Mouse (Mus musculus) liver, embryonic 12.5 days (tissue): ENCODE measurements around the gene Ssx2ip. TPM values are rescaled to one million over a fixed set of nuclear protein-coding genes. Genes with fewer than 3 reads are reported as not detected.

Experiments
- ATAC-seq: fragments of 200-750 bp; cut with Nextera tagmentation; 2 replicates; pipeline ENCODE4 v1.8.0; 2017; ENCODE audit warnings: moderate number of reproducible peaks, mild to moderate bottlenecking, moderate library complexity
- H3K27ac ChIP-seq: fragments of 300-500 bp; sonication (generic); 2 replicates; pipeline ENCODE4 v1.5.1; 2016; ENCODE audit warnings: mild to moderate bottlenecking
- H3K27me3 ChIP-seq: fragments of 300-500 bp; sonication (generic); replicated peaks from 2 replicates; pipeline ENCODE4 v1.6.1; 2016; ENCODE audit warnings: mild to moderate bottlenecking, moderate library complexity
- H3K36me3 ChIP-seq: fragments of 300-500 bp; sonication (generic); 2 replicates; pipeline ENCODE4 v1.6.1; 2016; ENCODE audit warnings: mild to moderate bottlenecking, moderate library complexity
- H3K4me1 ChIP-seq: fragments of 300-500 bp; sonication (generic); 2 replicates; pipeline ENCODE4 v1.6.1; 2016
- H3K4me2 ChIP-seq: fragments of 300-500 bp; sonication (generic); 2 replicates; pipeline ENCODE4 v1.6.1; 2016; ENCODE audit warnings: mild to moderate bottlenecking, moderate library complexity
- H3K4me3 ChIP-seq: fragments of 300-500 bp; sonication (generic); 2 replicates; pipeline ENCODE4 v1.5.1; 2016; ENCODE audit warnings: mild to moderate bottlenecking, moderate library complexity
- H3K9ac ChIP-seq: fragments of 300-500 bp; sonication (generic); 2 replicates; pipeline ENCODE4 v1.6.1; 2016; ENCODE audit warnings: mild to moderate bottlenecking, moderate library complexity
- H3K9me3 ChIP-seq: fragments of 300-500 bp; sonication (generic); replicated peaks from 2 replicates; pipeline ENCODE4 v1.6.1; 2016; ENCODE audit warnings: mild to moderate bottlenecking, moderate library complexity
- WGBS: fragments of 180-500 bp; shearing (Covaris S2); methylation state at CpG from one replicate; pipeline ENCODE4 v1.1.7; 2016; ENCODE audit not compliant: insufficient replicate concordance; 5-methylcytosine and 5-hydroxymethylcytosine counted together
- polyA plus RNA-seq: library from polyadenylated mRNA; unstranded; fragments of >200 nt; fragmentation: Nextera tagmentation; extraction: Ambion mirVana; gene quantifications from 2 replicates; pipeline ENCODE4 v1.2.1, GENCODE M21; 2016

The Ssx2ip gene
- 157 TPM in 2 replicates for polyA plus RNA-seq

DNA sequence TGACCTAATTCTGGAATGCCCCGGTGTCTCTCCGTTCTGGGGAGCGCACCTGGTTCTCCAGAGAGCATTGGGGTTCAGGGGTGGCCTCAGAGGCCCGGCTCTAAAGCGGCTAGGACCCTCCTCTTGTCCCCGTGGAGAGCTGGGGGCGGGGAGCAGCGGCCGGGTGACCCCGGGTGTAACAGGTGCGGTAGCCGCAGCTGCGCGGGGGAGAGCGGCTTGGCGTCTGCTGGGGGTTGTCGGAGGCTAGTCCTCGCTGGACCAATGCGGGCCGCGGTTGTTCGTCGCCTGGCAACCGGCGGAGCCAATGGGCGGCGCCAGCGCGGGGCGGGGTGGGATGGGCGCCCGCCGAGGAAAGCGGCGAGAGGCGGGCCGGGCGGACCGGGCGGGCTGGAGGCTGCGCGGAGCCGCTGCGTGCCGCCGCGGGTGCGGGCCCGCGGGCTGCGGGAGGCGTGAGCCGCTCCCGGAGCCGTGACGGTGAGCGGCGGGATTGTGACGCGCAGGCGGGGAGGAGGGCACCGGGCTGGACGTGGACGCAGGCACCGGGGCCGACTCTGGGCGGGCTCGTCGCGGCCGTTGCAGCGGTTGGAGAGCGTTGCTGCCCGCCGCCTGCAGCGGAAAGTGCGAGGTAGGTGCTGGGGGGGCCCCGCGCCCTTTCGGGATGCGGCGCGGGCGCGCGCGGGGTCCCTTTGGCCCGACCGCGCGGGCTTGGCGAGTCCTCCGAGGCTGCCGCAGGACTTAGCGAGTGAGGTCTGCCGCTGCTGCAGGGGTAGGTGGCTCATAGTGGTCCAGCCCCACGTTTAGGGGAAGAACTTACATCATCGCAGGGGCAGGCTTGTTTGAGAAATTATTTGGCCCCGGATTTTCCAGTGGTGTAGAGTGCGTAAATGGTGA, at the start of gene Ssx2ip:
TSS of gene Ssx2ip (plus strand) at position 332 of the 891 bp plus-strand sequence.
- no peaks in the 10 kb centered on the region for H3K27me3 ChIP-seq
- peak; percentile 91 for ATAC-seq
- under 1% methylated on average over 95 of the region's 100 CpGs for WGBS
- H3K27ac ChIP-seq, result peak within 1 kb of the TSS; percentile 97
- H3K4me1 ChIP-seq, result peaks cover 49% of the 10 kb centered on the region
- H3K4me2 ChIP-seq, result peak within 1 kb of the TSS; percentile 88
- H3K9ac ChIP-seq, result peak within 1 kb of the TSS; percentile 99
- H3K36me3 ChIP-seq, result peaks cover 36% of the 10 kb centered on the region
- peak within 1 kb of the TSS; percentile 94 for H3K4me3 ChIP-seq
- no peaks in the 10 kb centered on the region for H3K9me3 ChIP-seq

DNA sequence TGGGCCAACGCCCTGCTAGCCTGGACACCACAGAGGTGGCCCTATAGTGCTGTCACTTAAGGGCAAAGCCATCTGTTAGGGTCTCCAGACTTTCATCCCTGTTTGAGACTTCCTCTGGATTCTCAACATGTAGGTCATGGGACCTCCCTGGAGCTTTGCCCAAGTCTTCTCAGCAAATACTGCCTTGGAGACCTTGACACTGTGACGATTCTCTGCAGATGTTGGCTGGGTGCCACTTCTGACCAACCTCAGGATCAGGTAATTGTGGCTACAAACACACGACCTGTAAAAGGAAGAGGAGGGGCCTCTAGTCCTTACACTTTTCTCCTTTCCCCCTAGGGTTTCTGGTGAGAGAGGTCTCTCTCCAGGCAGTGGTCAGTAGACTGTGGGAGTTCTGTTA, 49.3 kb upstream of the Ssx2ip start:
- Histone ChIP-seq H3K4me1 (no peaks in the 10 kb centered on the region), H3K9ac (no peak overlapping the region), H3K4me3 (no peak overlapping the region), H3K9me3 (no peaks in the 10 kb centered on the region), H3K4me2 (no peak overlapping the region), H3K27me3 (no peaks in the 10 kb centered on the region), H3K27ac (no peak overlapping the region), H3K36me3 (no peaks in the 10 kb centered on the region)
- no peak for ATAC-seq
- WGBS, result 70% methylated on average over 3 of the region's 3 CpGs

DNA sequence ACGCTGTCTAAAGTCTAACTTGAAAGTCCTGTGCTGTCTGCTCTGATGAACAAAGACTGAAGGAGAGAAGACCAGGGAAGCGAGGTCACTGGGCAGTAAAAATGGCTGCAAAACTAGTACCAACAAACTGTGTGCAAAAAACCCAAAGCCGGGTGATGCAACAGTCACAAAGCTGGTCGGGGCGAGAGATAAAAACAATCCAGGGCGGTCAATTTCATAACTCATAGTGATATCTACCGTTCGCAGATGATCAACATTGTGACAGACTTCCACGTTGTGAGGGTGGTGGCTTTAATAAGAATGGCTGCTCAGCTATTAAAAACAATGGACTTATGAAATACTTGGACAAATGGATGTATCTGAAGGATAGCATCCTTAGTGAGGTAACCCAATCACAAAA, 39.0 kb upstream of the Ssx2ip start:
- Histone ChIP-seq H3K27me3 (no peaks in the 10 kb centered on the region), H3K9me3 (no peaks in the 10 kb centered on the region), H3K36me3 (no peaks in the 10 kb centered on the region), H3K9ac (no peak overlapping the region), H3K4me3 (no peak overlapping the region), H3K27ac (no peak overlapping the region), H3K4me1 (peaks cover 14% of the 10 kb centered on the region; the same call in 1 of the 2 replicates), H3K4me2 (no peak overlapping the region)
- 56% methylated on average over 9 of the region's 9 CpGs for WGBS
- no peak for ATAC-seq

DNA sequence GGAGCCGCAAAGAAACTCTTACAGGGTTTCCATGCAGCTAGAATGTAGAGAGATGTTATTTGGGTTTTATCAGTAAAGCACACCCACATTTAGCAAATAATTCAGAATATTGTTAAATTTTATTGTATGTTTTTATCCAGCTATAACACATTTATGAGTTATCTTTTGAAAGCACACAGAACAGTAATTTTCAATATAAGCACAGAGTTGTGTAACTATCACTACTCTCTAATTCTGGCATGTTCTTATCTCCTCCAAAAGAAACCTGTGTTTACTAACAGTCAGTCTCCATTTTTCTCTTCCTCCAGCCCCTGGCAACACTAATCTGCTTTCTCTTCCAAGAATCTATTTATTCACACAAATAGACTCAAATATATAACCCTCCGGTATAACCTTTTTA, 37.4 kb upstream of the Ssx2ip start:
- Histone ChIP-seq H3K4me2 (no peak overlapping the region), H3K9me3 (no peaks in the 10 kb centered on the region), H3K4me1 (peaks cover 14% of the 10 kb centered on the region; the same call in 1 of the 2 replicates), H3K9ac (no peak overlapping the region), H3K36me3 (no peaks in the 10 kb centered on the region), H3K27me3 (no peaks in the 10 kb centered on the region), H3K27ac (no peak overlapping the region), H3K4me3 (no peak overlapping the region)
- ATAC-seq, result no peak
- WGBS, result 86% methylated on average over 2 of the region's 2 CpGs

DNA sequence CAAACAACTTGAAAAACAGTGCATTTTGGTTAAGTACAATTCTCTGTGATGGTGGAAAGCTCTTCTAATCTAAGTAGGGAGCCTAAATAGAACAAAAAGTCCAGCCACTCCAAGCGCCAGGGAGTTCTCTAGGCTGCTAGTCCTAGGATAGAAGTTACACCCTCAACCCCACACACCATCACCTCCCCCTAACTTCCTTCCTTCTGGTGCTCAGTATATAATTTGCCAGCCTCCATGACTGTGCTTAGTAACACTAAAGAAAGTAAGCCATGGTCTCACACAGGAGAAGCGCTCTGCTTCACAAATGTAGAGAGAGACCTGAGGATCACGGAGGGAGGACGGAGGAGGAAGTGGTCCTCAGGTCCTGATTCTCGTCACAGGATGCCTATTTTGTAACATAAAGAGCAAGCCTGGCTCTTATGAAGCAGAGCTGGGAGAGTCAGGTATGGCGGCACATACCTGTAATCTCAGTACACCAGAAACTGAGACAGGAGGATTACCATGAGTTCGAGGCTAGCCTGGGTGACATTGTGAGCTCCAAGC, 33.8 kb upstream of the Ssx2ip start:
- no peak overlapping the region for H3K9ac ChIP-seq
- no peaks in the 10 kb centered on the region for H3K27me3 ChIP-seq
- 74% methylated on average over 7 of the region's 7 CpGs for WGBS
- no peak overlapping the region for H3K4me3 ChIP-seq
- peaks cover 17% of the 10 kb centered on the region for H3K4me1 ChIP-seq
- no peaks in the 10 kb centered on the region for H3K36me3 ChIP-seq
- no peak overlapping the region for H3K4me2 ChIP-seq
- no peak for ATAC-seq
- H3K9me3 ChIP-seq, result no peaks in the 10 kb centered on the region
- H3K27ac ChIP-seq, result no peak overlapping the region

DNA sequence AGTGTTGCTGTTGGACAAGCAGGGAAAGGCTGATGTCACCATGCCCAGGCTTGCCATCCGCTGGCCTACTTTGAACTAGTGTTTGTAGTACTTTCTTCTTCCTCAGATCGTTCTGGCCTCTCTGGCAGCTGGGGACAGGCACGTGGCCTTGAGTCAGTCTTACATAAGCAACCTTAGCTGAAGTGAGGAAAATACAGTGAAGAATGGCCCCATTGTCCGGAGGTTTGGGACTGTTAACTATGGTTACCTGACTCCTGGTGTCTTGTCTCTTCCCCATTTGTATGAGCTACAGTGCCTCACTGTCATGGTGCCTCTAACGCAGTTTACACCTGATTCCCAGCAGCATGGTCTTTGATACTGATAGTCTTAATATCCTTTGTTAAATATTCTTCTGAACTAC, 33.2 kb upstream of the Ssx2ip start:
- H3K9me3 ChIP-seq, result no peaks in the 10 kb centered on the region
- no peak overlapping the region for H3K4me2 ChIP-seq
- no peak for ATAC-seq
- 74% methylated on average over 5 of the region's 5 CpGs for WGBS
- H3K27me3 ChIP-seq, result no peaks in the 10 kb centered on the region
- H3K27ac ChIP-seq, result no peak overlapping the region
- H3K4me3 ChIP-seq, result no peak overlapping the region
- peaks cover 22% of the 10 kb centered on the region for H3K4me1 ChIP-seq
- no peaks in the 10 kb centered on the region for H3K36me3 ChIP-seq
- no peak overlapping the region for H3K9ac ChIP-seq

DNA sequence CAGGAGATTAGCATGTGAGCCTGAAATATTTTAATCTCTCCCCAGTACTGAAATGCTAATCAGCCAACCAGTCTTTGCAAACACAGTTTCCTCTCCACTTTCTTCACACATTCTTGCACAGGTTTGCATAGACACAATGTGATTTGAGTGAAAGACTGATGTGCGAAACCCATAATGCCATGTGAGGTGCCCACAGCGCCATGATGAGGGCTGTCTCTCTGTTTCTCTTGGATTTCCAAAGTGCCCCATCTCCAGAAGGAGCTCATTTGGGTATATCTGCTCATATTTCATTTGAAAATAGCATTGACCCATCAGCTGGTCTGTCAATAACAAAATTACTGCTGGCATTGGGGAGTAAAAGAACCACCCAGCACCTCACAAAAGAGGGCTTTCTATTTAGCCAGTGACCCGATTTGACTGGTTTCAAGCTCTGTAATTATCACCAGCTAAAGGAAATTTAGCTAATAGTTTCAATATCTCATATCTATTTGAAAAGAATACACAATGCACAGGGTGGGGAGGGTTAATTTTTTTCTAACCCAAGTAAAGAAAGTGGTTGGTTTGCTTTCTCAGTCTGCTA, 29.8 kb upstream of the Ssx2ip start:
- ATAC-seq, result no peak
- Histone ChIP-seq H3K4me1 (peaks cover 51% of the 10 kb centered on the region), H3K9ac (no peak overlapping the region), H3K36me3 (no peaks in the 10 kb centered on the region), H3K4me2 (no peak overlapping the region), H3K4me3 (no peak overlapping the region), H3K9me3 (no peaks in the 10 kb centered on the region), H3K27ac (peak overlapping the region; percentile 27; the same call in 1 of the 2 replicates), H3K27me3 (no peaks in the 10 kb centered on the region)
- WGBS, result 79% methylated on average over 3 of the region's 3 CpGs

DNA sequence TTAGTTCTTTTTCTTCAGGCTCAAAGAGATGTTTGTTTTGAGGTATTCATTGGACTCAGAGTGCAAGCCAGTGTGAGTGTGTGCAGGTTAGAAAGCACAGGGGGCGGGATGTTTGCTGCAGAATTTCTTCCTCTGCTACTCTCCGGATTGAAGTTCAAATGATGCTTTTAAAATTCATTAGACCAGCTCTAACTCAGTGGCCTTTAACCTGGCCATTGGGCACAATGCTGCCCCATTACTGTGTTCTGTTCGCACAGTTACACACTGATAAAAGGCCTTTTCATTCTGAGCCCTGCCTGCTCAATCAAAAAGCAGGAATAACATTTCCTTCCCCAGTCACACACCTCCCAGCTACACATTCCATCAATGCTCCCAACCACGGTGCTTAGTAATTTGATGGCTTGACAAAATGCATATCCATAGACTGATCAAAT, 29.2 kb upstream of the Ssx2ip start:
- no peak for ATAC-seq
- H3K27ac ChIP-seq, result peak overlapping the region; percentile 92; the same call in 1 of the 2 replicates
- no peak overlapping the region for H3K4me3 ChIP-seq
- H3K4me1 ChIP-seq, result peaks cover 56% of the 10 kb centered on the region
- no peaks in the 10 kb centered on the region for H3K36me3 ChIP-seq
- no peaks in the 10 kb centered on the region for H3K27me3 ChIP-seq
- no peak overlapping the region for H3K4me2 ChIP-seq
- H3K9me3 ChIP-seq, result no peaks in the 10 kb centered on the region
- no peak overlapping the region for H3K9ac ChIP-seq
- WGBS, result 78% methylated on average over 4 of the region's 4 CpGs

DNA sequence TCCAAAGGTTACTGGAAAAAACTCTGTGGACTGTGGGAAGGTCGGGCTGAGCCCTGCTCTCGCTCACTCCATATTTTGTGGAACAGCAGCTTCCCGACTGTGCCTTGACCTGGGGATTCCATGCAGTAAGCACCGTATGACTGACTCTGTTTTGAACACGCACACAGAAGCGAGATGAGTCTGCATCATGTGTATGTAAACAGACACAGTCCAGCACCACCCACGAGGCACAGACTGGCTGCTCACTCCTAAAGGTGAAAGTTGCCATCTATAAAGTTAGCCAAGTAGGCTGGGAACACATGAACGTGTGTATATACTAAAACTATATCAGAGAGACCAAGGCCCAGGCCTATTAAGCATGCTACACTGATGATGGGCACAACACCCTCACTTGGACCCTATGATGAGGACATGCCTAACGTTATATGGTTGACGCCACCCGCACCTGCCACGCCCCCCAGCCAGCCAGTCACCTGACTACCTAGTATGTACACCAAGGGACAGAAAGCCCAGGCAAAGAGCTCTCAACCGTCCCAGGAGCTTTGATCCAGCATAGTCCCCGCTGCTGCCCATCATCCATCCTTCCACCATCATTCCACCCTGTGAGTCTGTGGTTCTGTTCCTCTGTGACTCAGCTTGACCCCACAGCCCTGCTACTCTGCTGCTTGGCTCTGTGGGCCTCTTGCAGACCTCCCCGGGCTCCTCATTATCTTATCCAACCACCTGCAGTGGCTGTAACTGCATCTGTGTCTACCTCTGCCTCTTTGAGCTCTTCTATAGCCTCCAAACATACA, 27.9 kb upstream of the Ssx2ip start:
- peak; percentile 99 for ATAC-seq
- Histone ChIP-seq H3K9me3 (no peaks in the 10 kb centered on the region), H3K4me3 (peak overlapping the region; percentile 3; the same call in 1 of the 2 replicates), H3K36me3 (no peaks in the 10 kb centered on the region), H3K27me3 (no peaks in the 10 kb centered on the region), H3K4me2 (peak overlapping the region; percentile 63), H3K9ac (peak overlapping the region; percentile 54), H3K4me1 (peaks cover 69% of the 10 kb centered on the region), H3K27ac (peak overlapping the region; percentile 92)
- 66% methylated on average over 15 of the region's 15 CpGs for WGBS

DNA sequence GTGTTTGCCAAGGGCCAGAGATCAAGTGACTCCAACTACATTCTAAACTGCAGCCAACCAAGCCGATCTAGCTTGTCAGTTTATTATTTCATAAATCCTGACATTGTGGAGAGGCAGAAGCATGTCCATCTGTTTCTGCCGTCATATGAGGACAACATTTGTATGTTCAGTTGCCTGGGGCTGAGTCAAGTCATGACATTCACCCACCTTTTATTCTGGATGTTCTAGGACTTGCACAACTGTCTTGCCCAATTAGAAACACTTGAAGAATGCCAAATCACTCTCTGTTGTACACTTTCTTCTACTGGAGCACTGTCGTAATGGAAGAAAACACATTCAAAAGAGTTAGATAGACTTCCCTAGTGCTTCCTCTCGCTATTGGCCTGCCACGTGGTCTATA, 27.2 kb upstream of the Ssx2ip start:
- peaks cover 74% of the 10 kb centered on the region for H3K4me1 ChIP-seq
- H3K4me3 ChIP-seq, result no peak overlapping the region; the same call in 1 of the 2 replicates
- H3K4me2 ChIP-seq, result peak overlapping the region; percentile 63
- WGBS, result 72% methylated on average over 5 of the region's 5 CpGs
- H3K36me3 ChIP-seq, result no peaks in the 10 kb centered on the region
- H3K9me3 ChIP-seq, result no peaks in the 10 kb centered on the region
- no peaks in the 10 kb centered on the region for H3K27me3 ChIP-seq
- H3K9ac ChIP-seq, result peak overlapping the region; percentile 44; the same call in 1 of the 2 replicates
- peak overlapping the region; percentile 92 for H3K27ac ChIP-seq
- no peak for ATAC-seq

DNA sequence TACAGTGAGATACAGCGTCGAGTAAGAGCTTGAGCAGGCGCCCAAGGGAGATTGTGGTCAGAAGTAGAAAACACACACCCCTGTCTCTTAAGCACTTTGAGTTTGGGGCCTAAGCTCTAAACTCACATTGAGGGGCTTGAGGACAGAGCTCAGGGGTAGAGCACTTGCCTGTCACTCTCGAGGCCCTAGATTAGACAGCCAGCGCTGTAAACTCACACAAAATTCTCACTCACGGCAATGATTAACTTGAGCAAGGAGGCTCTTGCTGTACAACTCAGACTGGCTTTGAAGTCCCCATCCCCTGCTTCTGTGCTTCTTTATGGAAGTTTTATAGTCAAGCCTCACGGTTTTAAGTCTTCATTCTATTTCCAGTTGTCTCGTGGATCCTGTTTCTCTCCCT, 25.7 kb upstream of the Ssx2ip start:
- Histone ChIP-seq H3K27me3 (0 out of 2 replicates have a peak, but pooled peaks cover 3% of the 10 kb centered on the region), H3K4me3 (no peak overlapping the region), H3K4me1 (peaks cover 74% of the 10 kb centered on the region), H3K4me2 (no peak overlapping the region), H3K36me3 (no peaks in the 10 kb centered on the region), H3K27ac (peak overlapping the region; percentile 92), H3K9ac (no peak overlapping the region), H3K9me3 (no peaks in the 10 kb centered on the region)
- WGBS, result 65% methylated on average over 8 of the region's 8 CpGs
- no peak for ATAC-seq
